Mouse (Mus musculus) lung, postnatal 0 days (tissue): ENCODE measurements at regions not wholly inside any gene's neighbourhood (a gene's known extent, or its start where the extent isn't known, plus 50 kb on each side); places are given as distances from the start of the nearest gene placed in this dataset.

Experiments used
- CTCF ChIP-seq: IDR thresholded peaks from 2 replicates; pipeline ENCODE4 v1.5.1; 2016; ENCODE audit warnings: antibody characterized with exemption, mild to moderate bottlenecking
- EP300 ChIP-seq: IDR thresholded peaks from 2 replicates; pipeline ENCODE4 v1.6.1; 2016; ENCODE audit warnings: antibody characterized with exemption, mild to moderate bottlenecking, control low read depth

DNA sequence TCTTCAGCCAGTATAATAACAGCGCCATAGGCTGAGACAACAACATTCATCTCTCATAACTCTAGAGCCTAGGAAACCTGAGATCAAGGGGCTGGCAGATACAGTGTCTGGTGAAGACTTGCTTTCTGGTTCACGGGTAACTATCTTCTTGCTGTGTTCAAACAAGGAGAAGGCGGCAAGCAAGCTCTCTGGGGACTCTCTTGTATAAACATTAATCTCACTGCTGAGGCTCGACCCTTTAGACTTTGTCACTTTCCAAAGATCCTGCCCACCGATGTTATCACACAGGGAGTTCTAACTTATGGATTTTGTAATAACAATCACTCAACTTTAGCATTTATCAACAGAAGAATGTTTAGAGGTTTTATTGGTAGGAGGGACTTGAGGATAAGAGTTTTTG, 233.6 kb upstream of the Fam160b2 start:
- no peak for TF ChIP-seq CTCF
- no peak for TF ChIP-seq EP300
